Mouse (Mus musculus): Measurements from ENCODE around the gene Ifna2. TPM values are rescaled to one million over a fixed set of nuclear protein-coding genes. Genes with fewer than 3 reads are reported as not detected.

Gene Ifna2
- total and polyA plus RNA-seq, 2 experiments, result not detected

DNA sequence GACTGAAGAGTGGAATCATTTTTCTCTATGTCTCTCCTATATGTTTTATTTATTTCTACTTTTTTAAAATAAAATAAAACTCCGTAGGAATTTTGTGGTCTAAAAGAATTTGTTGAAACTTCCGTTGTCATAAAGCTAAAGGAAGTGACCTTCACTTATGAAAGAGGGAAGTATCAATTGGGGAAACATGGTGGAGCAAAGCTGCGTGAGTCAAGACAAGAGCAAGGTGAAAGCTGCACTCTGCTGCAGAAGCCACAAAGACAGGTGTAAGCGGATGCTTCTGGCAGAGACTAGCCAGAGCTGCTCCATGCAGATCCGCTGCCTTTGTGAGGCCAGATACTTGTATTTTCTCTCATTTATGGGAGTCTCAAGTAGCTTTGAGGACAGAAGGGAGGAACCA, 15.1 kb upstream of the Ifna2 start:
- Histone ChIP-seq H3K27me3 (ENCODE audit: control insufficient read depth, insufficient read depth, low read length) (no peaks in the 10 kb centered on the region), H3K4me1 (ENCODE audit: control insufficient read depth, insufficient read depth, low read length) (no peaks in the 10 kb centered on the region), H3K27ac (replicated peaks; ENCODE audit: insufficient read depth, low read depth, low read length) (no peak overlapping the region), H3K4me3 (ENCODE audit: insufficient read depth, low read depth, low read length) (no peak overlapping the region), H3K79me2 (ENCODE audit: control insufficient read depth, insufficient read depth, low read length) (no peaks in the 10 kb centered on the region), H3K36me3 (ENCODE audit: control insufficient read depth, insufficient read depth, low read length) (no peaks in the 10 kb centered on the region), H3K9ac (ENCODE audit: low read depth, low read length) (no peak overlapping the region)
- TF ChIP-seq POLR2A (IDR thresholded peaks at IDR 0.05; ENCODE audit: extremely low read depth, insufficient read depth, low read length) (no peak), CTCF (IDR thresholded peaks at IDR 0.05; ENCODE audit: low read depth, low read length) (no peak)
- WGBS, result 82% methylated on average over 5 of the region's 5 CpGs
- DNase-seq (ENCODE audit: extremely low read depth, low read depth, low spot score), result no peak

GRCm38 (mm10) chr4:88697753-88698152, 14.0 kb upstream of the Ifna2 start:
- no peaks in the 10 kb centered on the region for H3K4me1 ChIP-seq (ENCODE audit: control insufficient read depth, insufficient read depth, low read length)
- no peak overlapping the region for H3K9ac ChIP-seq (ENCODE audit: low read depth, low read length)
- WGBS, result 82% methylated on average over 4 of the region's 4 CpGs
- no peaks in the 10 kb centered on the region for H3K79me2 ChIP-seq (ENCODE audit: control insufficient read depth, insufficient read depth, low read length)
- H3K27ac ChIP-seq (replicated peaks; ENCODE audit: insufficient read depth, low read depth, low read length), result no peak overlapping the region
- no peaks in the 10 kb centered on the region for H3K27me3 ChIP-seq (ENCODE audit: control insufficient read depth, insufficient read depth, low read length)
- DNase-seq (ENCODE audit: extremely low read depth, low read depth, low spot score), result no peak
- TF ChIP-seq CTCF (IDR thresholded peaks at IDR 0.05; ENCODE audit: low read depth, low read length) (no peak), POLR2A (IDR thresholded peaks at IDR 0.05; ENCODE audit: extremely low read depth, insufficient read depth, low read length) (no peak)
- no peak overlapping the region for H3K4me3 ChIP-seq (ENCODE audit: insufficient read depth, low read depth, low read length)
- no peaks in the 10 kb centered on the region for H3K36me3 ChIP-seq (ENCODE audit: control insufficient read depth, insufficient read depth, low read length)

DNA sequence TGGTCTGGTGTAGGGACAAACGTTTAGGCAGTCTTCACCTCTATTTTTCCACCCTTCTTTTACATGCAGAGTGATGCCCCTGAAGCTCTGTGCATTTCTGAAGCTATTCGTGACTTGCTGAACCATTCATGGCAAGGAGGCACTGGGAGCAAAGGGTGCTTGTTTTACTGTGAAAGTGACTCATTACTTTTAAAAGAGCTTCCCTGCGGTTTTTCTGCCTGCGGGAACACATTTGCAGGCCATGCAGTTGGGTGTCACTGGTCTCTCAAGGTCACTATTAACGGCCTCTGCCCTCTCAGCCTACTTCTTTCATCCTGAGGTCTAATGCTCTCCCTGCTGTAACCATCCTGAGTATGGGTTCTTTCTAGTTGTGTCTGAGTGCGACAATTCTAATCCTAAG, 13.4 kb upstream of the Ifna2 start:
- H3K4me1 ChIP-seq (ENCODE audit: control insufficient read depth, insufficient read depth, low read length), result no peaks in the 10 kb centered on the region
- H3K27me3 ChIP-seq (ENCODE audit: control insufficient read depth, insufficient read depth, low read length), result no peaks in the 10 kb centered on the region
- no peak overlapping the region for H3K27ac ChIP-seq (replicated peaks; ENCODE audit: insufficient read depth, low read depth, low read length)
- H3K9ac ChIP-seq (ENCODE audit: low read depth, low read length), result no peak overlapping the region
- H3K79me2 ChIP-seq (ENCODE audit: control insufficient read depth, insufficient read depth, low read length), result no peaks in the 10 kb centered on the region
- no peaks in the 10 kb centered on the region for H3K36me3 ChIP-seq (ENCODE audit: control insufficient read depth, insufficient read depth, low read length)
- WGBS, result 54% methylated on average over 6 of the region's 6 CpGs
- H3K4me3 ChIP-seq (ENCODE audit: insufficient read depth, low read depth, low read length), result no peak overlapping the region
- no peak for DNase-seq (ENCODE audit: extremely low read depth, low read depth, low spot score)
- TF ChIP-seq CTCF (IDR thresholded peaks at IDR 0.05; ENCODE audit: low read depth, low read length) (no peak), POLR2A (IDR thresholded peaks at IDR 0.05; ENCODE audit: extremely low read depth, insufficient read depth, low read length) (no peak)

DNA sequence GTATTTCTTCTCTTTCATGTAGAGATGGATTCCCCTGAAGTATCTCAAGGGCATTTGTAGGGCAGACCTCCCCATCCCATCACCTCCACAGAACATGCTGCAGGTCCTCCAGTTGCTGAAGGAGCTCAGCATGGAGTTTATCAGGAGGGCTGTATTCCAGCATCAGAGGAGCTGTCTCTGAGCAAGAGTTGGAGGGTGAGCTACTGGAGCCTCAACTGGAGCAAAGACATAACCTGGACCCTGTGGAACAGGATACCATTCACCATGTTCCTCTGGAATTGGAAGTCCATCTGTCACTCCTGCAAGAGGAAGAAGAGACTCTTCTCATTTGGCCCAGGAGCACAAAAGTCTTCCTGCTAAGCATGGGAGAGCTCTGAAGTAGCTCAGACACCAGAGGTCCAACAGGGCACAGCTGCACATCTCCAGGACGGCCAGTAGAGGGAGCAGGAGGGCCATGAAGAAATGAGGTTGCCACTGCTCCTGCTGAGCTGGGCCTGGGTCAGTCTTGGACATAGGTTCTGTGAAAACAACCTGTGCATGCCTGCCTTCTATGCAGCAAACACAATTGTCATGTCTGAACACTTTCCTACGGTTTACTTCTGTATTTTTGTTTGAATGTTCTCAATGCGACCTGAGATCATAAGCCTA, 12.6 kb upstream of the Ifna2 start:
- no peak for TF ChIP-seq POLR2A (IDR thresholded peaks at IDR 0.05; ENCODE audit: extremely low read depth, insufficient read depth, low read length)
- TF ChIP-seq CTCF (IDR thresholded peaks at IDR 0.05; ENCODE audit: low read depth, low read length), result peak; percentile 100
- DNase-seq (ENCODE audit: extremely low read depth, low read depth, low spot score), result peak; percentile 49
- WGBS, result 29% methylated on average over 3 of the region's 3 CpGs

GRCm38 (mm10) chr4:88693392-88693791, 9.7 kb upstream of the Ifna2 start:
- no peaks in the 10 kb centered on the region for H3K4me1 ChIP-seq (ENCODE audit: control insufficient read depth, insufficient read depth, low read length)
- H3K27me3 ChIP-seq (ENCODE audit: control insufficient read depth, insufficient read depth, low read length), result no peaks in the 10 kb centered on the region
- H3K9ac ChIP-seq (ENCODE audit: low read depth, low read length), result no peak overlapping the region
- no peak for DNase-seq (ENCODE audit: extremely low read depth, low read depth, low spot score)
- WGBS, result 70% methylated on average over 2 of the region's 2 CpGs
- no peaks in the 10 kb centered on the region for H3K79me2 ChIP-seq (ENCODE audit: control insufficient read depth, insufficient read depth, low read length)
- no peak overlapping the region for H3K27ac ChIP-seq (replicated peaks; ENCODE audit: insufficient read depth, low read depth, low read length)
- no peak overlapping the region for H3K4me3 ChIP-seq (ENCODE audit: insufficient read depth, low read depth, low read length)
- H3K36me3 ChIP-seq (ENCODE audit: control insufficient read depth, insufficient read depth, low read length), result no peaks in the 10 kb centered on the region
- TF ChIP-seq POLR2A (IDR thresholded peaks at IDR 0.05; ENCODE audit: extremely low read depth, insufficient read depth, low read length), result no peak
- no peak for TF ChIP-seq CTCF (IDR thresholded peaks at IDR 0.05; ENCODE audit: low read depth, low read length)

More for the DNA sequence above, 12.6 kb upstream of the Ifna2 start:
- Histone ChIP-seq H3K36me3 (ENCODE audit: control insufficient read depth, insufficient read depth, low read length) (no peaks in the 10 kb centered on the region), H3K4me3 (ENCODE audit: insufficient read depth, low read depth, low read length) (no peak overlapping the region), H3K27ac (replicated peaks; ENCODE audit: insufficient read depth, low read depth, low read length) (no peak overlapping the region), H3K27me3 (ENCODE audit: control insufficient read depth, insufficient read depth, low read length) (no peaks in the 10 kb centered on the region), H3K4me1 (ENCODE audit: control insufficient read depth, insufficient read depth, low read length) (no peaks in the 10 kb centered on the region), H3K9ac (ENCODE audit: low read depth, low read length) (no peak overlapping the region), H3K79me2 (ENCODE audit: control insufficient read depth, insufficient read depth, low read length) (no peaks in the 10 kb centered on the region)

- Histone ChIP-seq H3K9ac (ENCODE audit: low read depth, low read length) (no peak overlapping the region), H3K4me1 (ENCODE audit: control insufficient read depth, insufficient read depth, low read length) (no peaks in the 10 kb centered on the region), H3K27ac (replicated peaks; ENCODE audit: insufficient read depth, low read depth, low read length) (no peak overlapping the region), H3K4me3 (ENCODE audit: insufficient read depth, low read depth, low read length) (no peak overlapping the region), H3K27me3 (ENCODE audit: control insufficient read depth, insufficient read depth, low read length) (no peaks in the 10 kb centered on the region), H3K36me3 (ENCODE audit: control insufficient read depth, insufficient read depth, low read length) (no peaks in the 10 kb centered on the region), H3K79me2 (ENCODE audit: control insufficient read depth, insufficient read depth, low read length) (no peaks in the 10 kb centered on the region)
- DNase-seq (ENCODE audit: extremely low read depth, low read depth, low spot score), result no peak
- TF ChIP-seq CTCF (IDR thresholded peaks at IDR 0.05; ENCODE audit: low read depth, low read length) (no peak), POLR2A (IDR thresholded peaks at IDR 0.05; ENCODE audit: extremely low read depth, insufficient read depth, low read length) (no peak)
- 59% methylated on average over 1 of the region's 1 CpGs for whole genome bisulfite sequencing
Measured at GRCm38 (mm10) chr4:88692537-88692936, 8.8 kb upstream of the Ifna2 start.
